Mouse (Mus musculus) gastrocnemius, postnatal 10 days (tissue): Measurements from ENCODE around the gene Clta. TPM values are rescaled to one million over a fixed set of nuclear protein-coding genes. Genes with fewer than 3 reads are reported as not detected.

Source experiments
- DNase-seq: peaks from one replicate; pipeline ENCODE4 v3.0.0; 2021; ENCODE audit warnings: mixed read lengths
- total RNA-seq, 2 experiments: library from RNA; stranded (reverse); gene quantifications; 2 replicates each; pipeline ENCODE4 v1.2.3; 2021

Clta gene
- total RNA-seq, 2 experiments from 2014 or later: 94.7 to 106 TPM

- DNase-seq: peak; percentile 4
Observed at GRCm38 (mm10) chr4:43980236-43980635, 24.0 kb upstream of the Clta start.

GRCm38 (mm10) chr4:43980846-43981245 lies 23.4 kb upstream of the Clta start:
- peak; percentile 0 for DNase-seq

GRCm38 (mm10) chr4:43981251-43981650 lies 23.0 kb upstream of the Clta start:
- peak; percentile 3 for DNase-seq

- peak; percentile 98 for DNase-seq
Observed at GRCm38 (mm10) chr4:43982053-43982732, 22.1 kb upstream of the Clta start.

- no peak for DNase-seq
Observed at GRCm38 (mm10) chr4:43983181-43983580, 21.1 kb upstream of the Clta start, which contains the start of gene Ccin. Gene Ccin, plus strand, starts transcription at chr4:43983483.

GRCm38 (mm10) chr4:43983756-43984155 lies 20.5 kb upstream of the Clta start:
- no peak for DNase-seq

GRCm38 (mm10) chr4:43984326-43984725 lies 19.9 kb upstream of the Clta start:
- no peak for DNase-seq

GRCm38 (mm10) chr4:43988976-43989375 lies 15.3 kb upstream of the Clta start:
- no peak for DNase-seq

GRCm38 (mm10) chr4:43993072-43993471 lies 11.2 kb upstream of the Clta start:
- no peak for DNase-seq

GRCm38 (mm10) chr4:43994342-43994741 lies 9.9 kb upstream of the Clta start:
- DNase-seq: no peak

- DNase-seq: no peak
Observed at GRCm38 (mm10) chr4:44003622-44004021, 630 bp upstream of the Clta start.

GRCm38 (mm10) chr4:44004623-44005409 lies 564 bp downstream of the Clta start:
- DNase-seq: no peak

GRCm38 (mm10) chr4:44010176-44010575 lies 5.9 kb downstream of the Clta start:
- DNase-seq: no peak

- DNase-seq: no peak
Observed at GRCm38 (mm10) chr4:44010893-44011292, 6.6 kb downstream of the Clta start.

- no peak for DNase-seq
Observed at GRCm38 (mm10) chr4:44011799-44012198, 7.5 kb downstream of the Clta start.

- peak; percentile 82 for DNase-seq
Observed at GRCm38 (mm10) chr4:44012376-44013367, 8.4 kb downstream of the Clta start.

- no peak for DNase-seq
Observed at GRCm38 (mm10) chr4:44013391-44014070, 9.3 kb downstream of the Clta start.

- DNase-seq: no peak
Observed at GRCm38 (mm10) chr4:44016071-44016470, 11.8 kb downstream of the Clta start.

GRCm38 (mm10) chr4:44016791-44017190 lies 12.5 kb downstream of the Clta start:
- no peak for DNase-seq

GRCm38 (mm10) chr4:44022323-44022722 lies 18.1 kb downstream of the Clta start:
- no peak for DNase-seq

- no peak for DNase-seq
Observed at GRCm38 (mm10) chr4:44022766-44023165, 18.5 kb downstream of the Clta start.

GRCm38 (mm10) chr4:44023681-44024080 lies 19.4 kb downstream of the Clta start:
- no peak for DNase-seq
